Mouse (Mus musculus): Measurements from ENCODE around the gene Srrm4. TPM values are rescaled to one million over a fixed set of nuclear protein-coding genes. Genes with fewer than 3 reads are reported as not detected.

The Srrm4 gene
- polyA plus RNA-seq, 1 experiment from 2014 or later: 0.45 TPM

DNA sequence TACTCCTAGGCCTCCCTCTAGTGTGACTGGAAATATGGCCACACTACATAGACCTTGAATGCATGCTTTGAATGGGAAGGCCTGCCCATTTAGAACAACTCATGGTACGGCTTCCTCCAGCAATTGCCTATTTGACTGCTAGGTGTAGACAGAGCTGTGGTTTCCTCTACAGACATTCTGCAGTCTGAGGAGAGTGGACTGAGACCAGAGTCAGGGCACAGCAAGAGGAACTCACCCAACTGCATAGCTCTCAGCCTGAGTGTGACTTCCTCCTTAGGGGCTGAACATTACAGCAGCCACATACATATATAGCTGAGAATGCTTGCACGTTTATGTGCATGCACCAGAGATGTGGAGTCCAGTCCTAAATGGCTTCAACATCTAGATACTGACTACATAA, 94.9 kb downstream of the Srrm4 start:
- WGBS: 63% methylated on average over 2 of the region's 2 CpGs
- no peak overlapping the region for H3K9ac ChIP-seq (ENCODE audit: low read length)
- H3K4me3 ChIP-seq (ENCODE audit: low read depth, low read length): no peak overlapping the region
- TF ChIP-seq EP300 (optimal IDR thresholded peaks at IDR 0.05) (no peak), CTCF (IDR thresholded peaks at IDR 0.05; ENCODE audit: low read depth) (no peak)
- no peaks in the 10 kb centered on the region for H3K4me1 ChIP-seq (replicated peaks; ENCODE audit: control insufficient read depth, insufficient read depth)
- no peak for DNase-seq (ENCODE audit: low spot score)
- H3K27me3 ChIP-seq (ENCODE audit: control insufficient read depth, insufficient read depth, low read length): no peaks in the 10 kb centered on the region
- ATAC-seq (ENCODE audit: low FRiP score, low TSS enrichment): no peak
- no peaks in the 10 kb centered on the region for H3K36me3 ChIP-seq (ENCODE audit: control insufficient read depth, insufficient read depth, low read length)
- no peak overlapping the region for H3K4me2 ChIP-seq (replicated peaks; ENCODE audit: low read depth)
- H3K27ac ChIP-seq (replicated peaks): no peak overlapping the region
- H3K9me3 ChIP-seq (ENCODE audit: control insufficient read depth, low read length): no peaks in the 10 kb centered on the region

DNA sequence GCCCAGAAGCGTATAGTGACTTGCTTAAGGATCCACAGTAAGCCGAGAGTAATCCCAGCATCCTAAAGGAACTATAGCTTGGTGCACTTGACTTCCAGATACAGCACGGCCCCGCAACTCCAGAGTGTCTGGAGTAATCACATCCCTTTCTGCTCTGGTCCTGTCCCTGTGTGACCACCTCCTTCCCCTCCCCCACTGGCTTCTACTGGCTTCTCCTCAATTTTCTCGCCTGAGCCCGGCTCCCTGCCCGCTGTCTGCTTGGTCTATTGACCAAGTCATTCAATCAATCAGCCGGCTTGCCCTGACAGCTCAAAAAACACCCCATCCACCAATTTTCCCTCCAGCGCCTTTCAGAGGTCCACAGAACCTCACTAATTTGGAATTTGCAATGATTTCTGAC, 96.2 kb downstream of the Srrm4 start:
- Histone ChIP-seq H3K9me3 (ENCODE audit: control insufficient read depth, low read length) (no peaks in the 10 kb centered on the region), H3K9ac (ENCODE audit: low read length) (no peak overlapping the region), H3K27me3 (ENCODE audit: control insufficient read depth, insufficient read depth, low read length) (no peaks in the 10 kb centered on the region), H3K4me2 (replicated peaks; ENCODE audit: low read depth) (no peak overlapping the region), H3K4me1 (replicated peaks; ENCODE audit: control insufficient read depth, insufficient read depth) (no peaks in the 10 kb centered on the region), H3K36me3 (ENCODE audit: control insufficient read depth, insufficient read depth, low read length) (no peaks in the 10 kb centered on the region), H3K4me3 (ENCODE audit: low read depth, low read length) (no peak overlapping the region), H3K27ac (replicated peaks) (no peak overlapping the region)
- WGBS: 62% methylated on average over 9 of the region's 9 CpGs
- DNase-seq (ENCODE audit: low spot score) (no peak), ATAC-seq (ENCODE audit: low FRiP score, low TSS enrichment) (no peak)
- no peak for TF ChIP-seq EP300 (optimal IDR thresholded peaks at IDR 0.05)
- no peak for TF ChIP-seq CTCF (IDR thresholded peaks at IDR 0.05; ENCODE audit: low read depth)

- DNase-seq (ENCODE audit: low spot score) (no peak), ATAC-seq (ENCODE audit: low FRiP score, low TSS enrichment) (no peak)
- no peak overlapping the region for H3K4me2 ChIP-seq (replicated peaks; ENCODE audit: low read depth)
- no peaks in the 10 kb centered on the region for H3K4me1 ChIP-seq (replicated peaks; ENCODE audit: control insufficient read depth, insufficient read depth)
- H3K36me3 ChIP-seq (ENCODE audit: control insufficient read depth, insufficient read depth, low read length): no peaks in the 10 kb centered on the region
- no peak overlapping the region for H3K4me3 ChIP-seq (ENCODE audit: low read depth, low read length)
- no peak overlapping the region for H3K27ac ChIP-seq (replicated peaks)
- no peaks in the 10 kb centered on the region for H3K27me3 ChIP-seq (ENCODE audit: control insufficient read depth, insufficient read depth, low read length)
- no peak overlapping the region for H3K9ac ChIP-seq (ENCODE audit: low read length)
- 37% methylated on average over 7 of the region's 7 CpGs for WGBS
- H3K9me3 ChIP-seq (ENCODE audit: control insufficient read depth, low read length): no peaks in the 10 kb centered on the region
- TF ChIP-seq EP300 (optimal IDR thresholded peaks at IDR 0.05) (no peak), CTCF (IDR thresholded peaks at IDR 0.05; ENCODE audit: low read depth) (no peak)
Measured at GRCm38 (mm10) chr5:116494377-116494776, 97.2 kb downstream of the Srrm4 start.

- Histone ChIP-seq H3K9me3 (ENCODE audit: control insufficient read depth, low read length) (no peaks in the 10 kb centered on the region), H3K27me3 (ENCODE audit: control insufficient read depth, insufficient read depth, low read length) (no peaks in the 10 kb centered on the region), H3K4me2 (replicated peaks; ENCODE audit: low read depth) (no peak overlapping the region), H3K27ac (replicated peaks) (no peak overlapping the region), H3K4me1 (replicated peaks; ENCODE audit: control insufficient read depth, insufficient read depth) (no peaks in the 10 kb centered on the region), H3K36me3 (ENCODE audit: control insufficient read depth, insufficient read depth, low read length) (no peaks in the 10 kb centered on the region), H3K4me3 (ENCODE audit: low read depth, low read length) (no peak overlapping the region), H3K9ac (ENCODE audit: low read length) (no peak overlapping the region)
- 59% methylated on average over 3 of the region's 3 CpGs for WGBS
- TF ChIP-seq CTCF (IDR thresholded peaks at IDR 0.05; ENCODE audit: low read depth): no peak
- no peak for TF ChIP-seq EP300 (optimal IDR thresholded peaks at IDR 0.05)
- ATAC-seq (ENCODE audit: low FRiP score, low TSS enrichment) (no peak), DNase-seq (ENCODE audit: low spot score) (no peak)
Measured at GRCm38 (mm10) chr5:116492726-116493125, 98.9 kb downstream of the Srrm4 start.

DNA sequence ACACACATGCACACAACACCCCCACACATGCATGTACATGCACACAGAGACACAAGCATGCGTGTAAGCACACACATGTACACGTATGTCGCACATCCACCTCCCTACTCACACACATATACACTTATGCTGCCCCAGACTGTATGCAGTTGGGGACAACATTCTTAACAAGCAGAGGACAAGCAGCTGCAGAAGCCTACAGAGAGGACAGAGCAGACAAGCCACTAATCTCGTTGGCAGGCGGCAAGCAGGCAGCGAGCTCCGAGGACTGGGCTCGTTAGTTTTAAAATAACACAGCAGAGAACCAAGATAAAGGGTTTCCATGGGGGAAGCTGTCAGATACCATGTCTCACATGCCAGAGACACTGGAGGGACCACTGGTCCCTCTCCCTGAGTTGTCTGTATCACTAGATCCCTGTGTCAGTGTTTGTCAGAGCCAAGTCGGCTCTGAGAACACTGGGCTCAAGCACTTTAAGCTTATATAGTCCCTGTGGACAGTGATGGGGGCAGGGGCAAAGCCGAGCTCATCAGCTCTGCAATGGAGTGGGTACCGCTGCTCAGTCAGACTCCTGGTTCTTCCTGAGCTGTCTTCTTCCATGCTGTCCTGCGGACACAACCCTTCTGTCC, 99.7 kb downstream of the Srrm4 start:
- DNase-seq (ENCODE audit: low spot score) (no peak), ATAC-seq (ENCODE audit: low FRiP score, low TSS enrichment) (no peak)
- TF ChIP-seq EP300 (optimal IDR thresholded peaks at IDR 0.05) (no peak), CTCF (IDR thresholded peaks at IDR 0.05; ENCODE audit: low read depth) (no peak)
- WGBS: 55% methylated on average over 12 of the region's 12 CpGs
- no peak overlapping the region for H3K27ac ChIP-seq (replicated peaks)
- H3K9me3 ChIP-seq (ENCODE audit: control insufficient read depth, low read length): no peaks in the 10 kb centered on the region
- no peak overlapping the region for H3K9ac ChIP-seq (ENCODE audit: low read length)
- H3K27me3 ChIP-seq (ENCODE audit: control insufficient read depth, insufficient read depth, low read length): no peaks in the 10 kb centered on the region
- H3K4me2 ChIP-seq (replicated peaks; ENCODE audit: low read depth): no peak overlapping the region
- H3K4me1 ChIP-seq (replicated peaks; ENCODE audit: control insufficient read depth, insufficient read depth): no peaks in the 10 kb centered on the region
- no peak overlapping the region for H3K4me3 ChIP-seq (ENCODE audit: low read depth, low read length)
- no peaks in the 10 kb centered on the region for H3K36me3 ChIP-seq (ENCODE audit: control insufficient read depth, insufficient read depth, low read length)

DNA sequence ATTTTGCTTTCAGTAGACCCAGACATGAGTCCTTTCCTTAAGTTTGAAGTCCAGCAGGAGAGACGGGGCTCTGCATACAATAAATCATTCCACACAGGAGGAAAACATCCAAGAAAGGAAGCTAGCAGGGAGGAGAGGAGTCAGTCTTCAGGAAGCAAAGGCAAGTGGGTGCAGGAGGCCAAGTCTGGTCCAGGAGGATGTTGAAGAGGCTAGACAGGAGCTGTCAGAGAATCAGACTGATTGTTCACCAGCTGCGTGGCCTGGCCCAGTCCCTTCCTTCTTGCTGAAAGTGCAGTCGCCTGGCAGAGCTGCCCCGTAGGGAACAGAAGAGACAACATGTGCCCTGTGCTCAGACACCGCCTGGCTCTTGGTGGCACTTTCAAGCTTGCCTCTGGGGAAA, 100.8 kb downstream of the Srrm4 start:
- TF ChIP-seq EP300 (optimal IDR thresholded peaks at IDR 0.05) (no peak), CTCF (IDR thresholded peaks at IDR 0.05; ENCODE audit: low read depth) (no peak)
- H3K4me3 ChIP-seq (ENCODE audit: low read depth, low read length): no peak overlapping the region
- H3K9ac ChIP-seq (ENCODE audit: low read length): no peak overlapping the region
- H3K9me3 ChIP-seq (ENCODE audit: control insufficient read depth, low read length): no peaks in the 10 kb centered on the region
- no peaks in the 10 kb centered on the region for H3K4me1 ChIP-seq (replicated peaks; ENCODE audit: control insufficient read depth, insufficient read depth)
- ATAC-seq (ENCODE audit: low FRiP score, low TSS enrichment) (no peak), DNase-seq (ENCODE audit: low spot score) (no peak)
- no peak overlapping the region for H3K27ac ChIP-seq (replicated peaks)
- H3K4me2 ChIP-seq (replicated peaks; ENCODE audit: low read depth): no peak overlapping the region
- WGBS: 50% methylated on average over 5 of the region's 5 CpGs
- H3K36me3 ChIP-seq (ENCODE audit: control insufficient read depth, insufficient read depth, low read length): no peaks in the 10 kb centered on the region
- no peaks in the 10 kb centered on the region for H3K27me3 ChIP-seq (ENCODE audit: control insufficient read depth, insufficient read depth, low read length)
